Mouse (Mus musculus) forebrain, embryonic 11.5 days (tissue): Measurements from ENCODE around the gene Dync1li2. TPM values are rescaled to one million over a fixed set of nuclear protein-coding genes. Genes with fewer than 3 reads are reported as not detected.

Experiments
- ATAC-seq: fragments of 200-750 bp; cut with Nextera tagmentation; replicated peaks from 2 replicates; pipeline ENCODE4 v1.8.0; 2017; ENCODE audit warnings: moderate TSS enrichment; ENCODE audit not compliant: low FRiP score
- DNase-seq: peaks from one replicate; pipeline ENCODE4 v3.0.0-alpha.2; 2017; ENCODE audit warnings: low spot score
- H3K27ac ChIP-seq: fragments of 300-500 bp; sonication (generic); 2 replicates; pipeline ENCODE4 v1.5.1; 2014; ENCODE audit warnings: low read depth, low read length
- H3K27me3 ChIP-seq: fragments of 300-500 bp; sonication (generic); 2 replicates; pipeline ENCODE4 v1.6.1; 2014; ENCODE audit warnings: mild to moderate bottlenecking, low read length, mixed read lengths; ENCODE audit not compliant: control insufficient read depth, insufficient read depth
- H3K36me3 ChIP-seq: fragments of 300-500 bp; sonication (generic); 2 replicates; pipeline ENCODE4 v1.6.1; 2014; ENCODE audit warnings: mild to moderate bottlenecking, low read length, moderate library complexity, mixed read lengths; ENCODE audit not compliant: control insufficient read depth, insufficient read depth
- H3K4me1 ChIP-seq: fragments of 300-500 bp; sonication (generic); replicated peaks from 2 replicates; pipeline ENCODE4 v1.6.1; 2014; ENCODE audit warnings: low read length, mixed read lengths; ENCODE audit not compliant: control insufficient read depth, insufficient read depth
- H3K4me2 ChIP-seq: fragments of 300-500 bp; sonication (generic); 2 replicates; pipeline ENCODE4 v1.6.1; 2014; ENCODE audit warnings: low read depth, mild to moderate bottlenecking, low read length, moderate library complexity, mixed read lengths; ENCODE audit not compliant: severe bottlenecking
- H3K4me3 ChIP-seq: fragments of 300-500 bp; sonication (generic); 2 replicates; pipeline ENCODE4 v1.5.1; 2014; ENCODE audit warnings: low read depth, low read length
- H3K9ac ChIP-seq: fragments of 300-500 bp; sonication (generic); 2 replicates; pipeline ENCODE4 v1.6.1; 2014; ENCODE audit warnings: low read length
- H3K9me3 ChIP-seq: fragments of 300-500 bp; sonication (generic); 2 replicates; pipeline ENCODE4 v1.6.1; 2016; ENCODE audit warnings: low read length, mixed read lengths; ENCODE audit not compliant: control insufficient read depth
- WGBS: fragments of 180-500 bp; shearing (Covaris S2); extraction: QIAGEN DNeasy Blood & Tissue Kit; methylation state at CpG from one replicate; pipeline ENCODE4 v1.1.7; 2014; 5-methylcytosine and 5-hydroxymethylcytosine counted together
- polyA plus RNA-seq: library from polyadenylated mRNA; unstranded; fragments of >200 nt; fragmentation: Nextera tagmentation; extraction: Ambion mirVana; gene quantifications from 2 replicates; pipeline ENCODE4 v1.2.1, GENCODE M21; 2014

Dync1li2 gene
- polyA plus RNA-seq, 1 experiment from 2014 or later: 105 TPM

DNA sequence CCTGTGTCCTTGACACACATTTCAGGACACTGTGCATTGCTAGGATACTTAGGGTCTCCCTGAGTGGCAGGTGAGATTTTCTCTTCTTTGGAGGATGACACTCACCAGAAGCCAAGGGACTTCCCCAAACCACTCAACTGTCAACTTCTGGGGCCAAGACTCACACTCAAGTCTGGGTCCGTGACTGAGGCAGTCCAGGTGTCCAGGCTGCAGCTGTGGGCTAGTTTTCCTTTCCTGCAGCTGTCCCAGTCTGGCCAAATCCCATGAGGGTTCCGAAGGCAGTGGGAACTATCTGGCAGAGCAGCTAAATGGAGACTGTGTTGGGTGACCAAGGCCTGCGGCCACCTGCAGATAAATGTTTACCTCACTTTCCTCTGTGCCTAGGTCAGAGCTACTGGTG, 30.9 kb downstream of the Dync1li2 start:
- 92% methylated on average over 3 of the region's 3 CpGs for WGBS
- Histone ChIP-seq H3K4me3 (no peak overlapping the region), H3K27ac (no peak overlapping the region), H3K4me1 (no peaks in the 10 kb centered on the region), H3K36me3 (no peaks in the 10 kb centered on the region; the same call in 1 of the 2 replicates), H3K9ac (no peak overlapping the region), H3K27me3 (no peaks in the 10 kb centered on the region), H3K9me3 (no peaks in the 10 kb centered on the region), H3K4me2 (no peak overlapping the region)
- DNase-seq (no peak), ATAC-seq (no peak)

DNA sequence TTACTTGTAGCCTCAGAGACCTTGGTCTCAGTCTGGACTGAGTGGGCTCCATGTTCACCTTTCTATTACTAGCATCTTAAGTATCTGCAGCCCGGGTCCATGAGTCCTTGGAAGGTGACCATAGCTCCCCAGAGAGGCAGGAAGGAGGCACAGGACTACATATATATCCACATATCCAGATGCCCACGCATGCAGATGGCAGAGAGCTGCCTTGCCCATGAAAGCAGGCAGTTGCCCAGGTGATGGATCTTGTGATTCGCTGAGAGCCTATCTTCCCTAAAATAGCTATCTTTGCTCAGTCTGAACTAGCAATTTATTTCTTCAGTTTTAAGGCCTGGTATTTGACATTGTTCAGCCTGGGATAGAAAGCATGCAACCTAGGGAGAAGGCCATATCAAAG, 31.4 kb downstream of the Dync1li2 start:
- H3K4me1 ChIP-seq: no peaks in the 10 kb centered on the region
- WGBS: 85% methylated on average over 3 of the region's 3 CpGs
- H3K9me3 ChIP-seq: no peaks in the 10 kb centered on the region
- no peak overlapping the region for H3K4me2 ChIP-seq
- H3K27ac ChIP-seq: no peak overlapping the region
- no peak overlapping the region for H3K4me3 ChIP-seq
- ATAC-seq (no peak), DNase-seq (no peak)
- H3K36me3 ChIP-seq: no peaks in the 10 kb centered on the region; the same call in 1 of the 2 replicates
- H3K27me3 ChIP-seq: no peaks in the 10 kb centered on the region
- no peak overlapping the region for H3K9ac ChIP-seq

DNA sequence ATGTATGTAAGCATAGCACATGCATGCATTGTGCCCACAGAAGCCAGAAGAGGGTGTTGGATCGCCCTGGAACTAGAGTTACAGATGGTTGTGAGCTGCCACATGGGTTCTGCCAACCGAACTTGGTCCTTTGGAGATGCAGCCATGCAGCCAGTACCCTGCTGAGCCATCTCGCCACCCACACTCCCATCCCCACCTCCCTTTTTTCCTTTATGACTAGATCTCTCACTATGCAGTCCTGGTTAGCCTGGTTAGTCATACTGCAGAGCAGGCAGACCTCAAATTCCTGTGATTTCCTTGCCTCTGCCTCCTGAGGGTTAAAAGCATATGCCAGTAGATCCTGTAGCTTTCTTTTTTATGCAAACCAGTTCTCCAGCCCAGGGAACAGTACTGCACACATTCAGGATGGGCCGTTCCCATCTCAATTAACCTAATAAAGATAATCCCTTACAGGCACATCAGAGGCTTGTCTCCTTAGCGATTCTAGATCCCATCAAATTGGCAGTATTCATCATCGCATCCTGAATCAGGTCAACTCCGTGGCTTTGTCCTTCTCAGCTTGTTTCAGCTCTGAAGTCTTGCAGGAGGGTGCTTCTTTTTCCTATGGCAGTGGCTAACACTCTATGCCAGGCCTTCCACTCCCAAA, 32.1 kb downstream of the Dync1li2 start:
- H3K27me3 ChIP-seq: no peaks in the 10 kb centered on the region
- DNase-seq (no peak), ATAC-seq (no peak)
- 45% methylated on average over 7 of the region's 7 CpGs for WGBS
- H3K4me1 ChIP-seq: no peaks in the 10 kb centered on the region
- H3K27ac ChIP-seq: no peak overlapping the region
- H3K4me2 ChIP-seq: no peak overlapping the region
- no peak overlapping the region for H3K9ac ChIP-seq
- H3K4me3 ChIP-seq: no peak overlapping the region
- no peaks in the 10 kb centered on the region for H3K9me3 ChIP-seq
- H3K36me3 ChIP-seq: no peaks in the 10 kb centered on the region; the same call in 1 of the 2 replicates

DNA sequence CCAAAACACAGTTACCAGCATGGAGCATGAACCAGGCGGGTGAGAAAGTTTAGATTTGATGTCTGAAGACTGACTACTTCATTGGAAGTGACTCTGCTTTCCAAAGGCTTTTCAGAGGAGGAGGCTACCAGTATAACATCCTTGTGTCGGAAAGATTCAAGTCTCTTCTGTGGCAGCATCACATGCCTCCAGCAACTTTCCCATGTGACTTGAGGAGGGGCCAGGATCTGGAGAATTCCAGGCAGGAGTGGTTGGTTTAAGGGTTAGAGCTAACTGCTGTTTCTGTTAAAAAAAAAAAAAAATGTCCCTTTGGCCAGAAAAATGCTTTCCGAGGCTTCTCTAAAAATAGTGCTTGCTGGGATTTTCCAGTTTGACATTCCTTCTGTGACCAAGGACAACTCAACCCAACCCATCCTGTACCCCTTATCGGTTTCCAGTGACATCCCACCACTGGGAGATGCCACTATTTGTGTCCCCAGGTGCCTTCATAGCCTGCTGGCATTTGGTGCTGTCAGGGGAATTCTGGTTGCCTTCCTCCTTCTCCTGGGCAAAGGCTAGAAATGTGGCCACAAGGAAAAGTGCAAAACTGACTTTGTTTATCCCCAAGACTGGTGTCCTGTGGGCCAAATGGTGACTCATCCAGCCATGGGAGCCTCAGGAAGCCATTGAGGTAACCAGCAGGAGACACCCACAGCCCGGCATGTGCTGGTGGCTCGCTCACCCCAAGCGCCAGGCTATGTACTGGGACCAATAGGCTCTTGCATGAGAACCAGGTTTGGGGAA, 34.3 kb downstream of the Dync1li2 start:
- H3K4me3 ChIP-seq: no peak overlapping the region
- ATAC-seq: no peak
- no peaks in the 10 kb centered on the region for H3K36me3 ChIP-seq
- 88% methylated on average over 7 of the region's 7 CpGs for WGBS
- no peaks in the 10 kb centered on the region for H3K4me1 ChIP-seq
- no peaks in the 10 kb centered on the region for H3K9me3 ChIP-seq
- no peak for DNase-seq
- H3K9ac ChIP-seq: no peak overlapping the region
- H3K27ac ChIP-seq: no peak overlapping the region
- H3K4me2 ChIP-seq: no peak overlapping the region
- H3K27me3 ChIP-seq: no peaks in the 10 kb centered on the region

DNA sequence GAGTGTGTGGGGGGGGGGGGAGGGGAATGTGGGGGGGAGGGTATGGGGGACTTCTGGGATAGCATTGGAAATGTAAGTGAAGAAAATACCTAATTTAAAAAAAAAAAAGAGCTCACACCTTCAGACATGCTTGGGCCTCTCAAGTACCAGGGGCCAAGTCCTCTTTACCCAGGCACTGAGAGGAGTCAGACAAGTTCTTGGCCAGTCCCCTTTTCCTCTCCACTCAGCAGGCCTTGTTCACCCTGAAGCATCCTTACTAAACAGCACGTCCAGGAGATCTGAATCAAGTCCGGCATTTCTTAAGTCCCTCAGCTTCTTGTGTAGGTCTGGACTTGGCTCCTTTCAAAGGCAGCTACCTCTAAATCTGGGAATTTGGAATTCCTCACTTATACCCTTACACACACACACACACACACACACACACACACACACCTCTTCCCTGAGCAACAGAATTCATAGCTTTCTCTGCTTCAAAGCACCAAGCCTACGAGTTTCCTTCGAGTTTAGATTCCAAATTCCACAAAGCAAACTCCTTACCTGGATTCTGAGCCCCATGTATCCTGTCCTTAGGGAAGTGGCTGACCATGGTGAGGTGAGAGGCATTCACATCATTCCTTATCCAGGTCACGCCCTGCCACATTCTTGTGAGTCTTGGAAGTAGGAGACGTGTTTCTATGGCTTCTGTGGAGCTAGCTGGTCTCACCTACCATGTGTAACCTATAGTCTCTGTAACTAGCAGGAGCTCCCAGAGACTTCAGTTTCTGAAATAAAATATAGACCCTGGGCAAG, 36.3 kb downstream of the Dync1li2 start:
- no peak for DNase-seq
- no peaks in the 10 kb centered on the region for H3K36me3 ChIP-seq
- 80% methylated on average over 6 of the region's 6 CpGs for WGBS
- no peak overlapping the region for H3K4me2 ChIP-seq
- H3K27me3 ChIP-seq: no peaks in the 10 kb centered on the region
- no peak overlapping the region for H3K4me3 ChIP-seq
- no peak overlapping the region for H3K27ac ChIP-seq
- no peak overlapping the region for H3K9ac ChIP-seq
- H3K9me3 ChIP-seq: no peaks in the 10 kb centered on the region
- ATAC-seq: no peak
- H3K4me1 ChIP-seq: no peaks in the 10 kb centered on the region

DNA sequence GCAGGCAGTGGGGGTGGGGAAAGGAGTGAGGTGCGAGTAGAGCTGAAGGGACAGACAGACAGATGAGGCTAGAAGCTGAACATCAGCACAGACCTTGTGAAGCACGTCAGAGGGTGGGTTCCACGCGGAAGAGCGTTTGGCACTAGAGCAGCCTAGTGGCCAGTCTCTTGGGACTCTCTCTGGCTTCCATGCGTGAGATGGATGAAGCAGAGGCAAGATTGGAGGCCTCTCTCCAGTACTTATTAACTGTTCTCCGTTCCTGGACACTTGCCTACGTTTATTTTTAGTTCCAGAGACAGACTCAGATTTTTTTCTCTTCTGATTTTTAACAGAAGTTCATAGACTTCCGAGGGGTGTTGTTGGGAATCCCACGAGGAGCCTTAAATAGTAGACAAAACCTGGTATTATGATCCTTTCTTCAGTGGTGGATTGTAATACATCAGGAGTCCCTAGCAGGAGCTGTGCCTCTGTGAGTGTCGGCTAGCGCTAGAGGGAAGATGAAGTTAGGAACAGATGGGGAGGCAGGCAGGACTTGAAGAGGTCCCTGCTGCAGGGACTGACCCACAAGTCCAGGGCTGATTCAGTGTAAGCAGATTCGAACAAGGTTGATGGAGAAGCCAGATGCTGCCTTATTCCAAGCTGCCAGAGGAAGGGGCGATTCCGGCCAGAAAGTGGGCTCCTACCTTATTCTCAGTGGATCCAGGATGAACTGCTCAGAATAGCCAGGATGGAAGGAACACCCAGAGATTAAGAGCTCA, 37.2 kb downstream of the Dync1li2 start:
- Histone ChIP-seq H3K4me2 (no peak overlapping the region), H3K27me3 (no peaks in the 10 kb centered on the region), H3K9me3 (no peaks in the 10 kb centered on the region), H3K27ac (no peak overlapping the region), H3K4me3 (no peak overlapping the region), H3K4me1 (no peaks in the 10 kb centered on the region), H3K36me3 (no peaks in the 10 kb centered on the region), H3K9ac (no peak overlapping the region)
- ATAC-seq (no peak), DNase-seq (no peak)
- WGBS: 83% methylated on average over 15 of the region's 15 CpGs

GRCm38 (mm10) chr8:104403596-104403995, 39.3 kb downstream of the Dync1li2 start:
- ATAC-seq (no peak), DNase-seq (no peak)
- 73% methylated on average over 3 of the region's 3 CpGs for WGBS
- Histone ChIP-seq H3K9me3 (no peaks in the 10 kb centered on the region), H3K27ac (no peak overlapping the region), H3K9ac (no peak overlapping the region), H3K4me3 (no peak overlapping the region), H3K4me1 (no peaks in the 10 kb centered on the region), H3K27me3 (no peaks in the 10 kb centered on the region), H3K4me2 (no peak overlapping the region), H3K36me3 (no peaks in the 10 kb centered on the region)

DNA sequence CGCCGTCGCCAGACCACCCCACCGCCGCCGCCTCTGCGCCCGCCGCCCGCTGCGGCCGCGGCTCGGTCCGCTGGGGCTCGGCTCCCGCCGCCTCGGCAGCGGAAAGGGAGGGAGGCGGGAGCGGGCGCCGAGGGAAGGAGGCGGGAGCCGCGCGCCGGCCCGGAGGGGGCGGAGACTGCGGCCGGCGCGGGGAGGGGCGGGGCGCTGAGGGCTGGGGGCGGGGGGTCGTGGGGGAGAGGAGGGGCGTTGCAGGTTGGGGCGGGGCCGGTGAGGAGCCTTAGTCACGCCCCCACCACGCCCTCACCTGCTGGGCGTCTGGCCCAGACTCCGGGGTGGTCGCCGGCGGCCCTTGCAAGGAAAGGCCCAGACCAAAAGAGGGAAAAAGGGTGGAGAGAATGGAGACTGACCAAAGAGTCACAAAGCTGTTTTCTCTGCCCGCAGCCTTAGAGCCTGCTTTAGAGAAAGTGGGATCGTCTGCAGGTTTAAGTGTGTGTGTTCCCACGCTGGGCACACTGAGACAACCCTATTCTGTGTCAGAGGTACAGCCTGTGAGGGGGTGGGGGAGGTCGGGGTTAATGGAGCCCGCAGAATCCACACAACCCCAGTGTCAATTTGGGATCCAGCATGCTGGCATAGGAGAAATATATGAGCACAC, 47.0 kb downstream of the Dync1li2 start, which contains the start of gene Cmtm4:
Cmtm4 (minus strand) TSS at position 105 of the 655 bp plus-strand sequence.
- DNase-seq: peak; percentile 86
- peak; percentile 82 for ATAC-seq
- H3K9me3 ChIP-seq: no peaks in the 10 kb centered on the region
- peak within 1 kb of the TSS; percentile 18; the same call in 1 of the 2 replicates for H3K27ac ChIP-seq
- H3K4me1 ChIP-seq: peaks cover 9% of the 10 kb centered on the region
- 6% methylated on average over 18 of the region's 54 CpGs for WGBS
- no peaks in the 10 kb centered on the region for H3K27me3 ChIP-seq
- H3K4me3 ChIP-seq: peak within 1 kb of the TSS; percentile 78
- H3K9ac ChIP-seq: peak within 1 kb of the TSS; percentile 80
- no peaks in the 10 kb centered on the region for H3K36me3 ChIP-seq
- peak within 1 kb of the TSS; percentile 97 for H3K4me2 ChIP-seq
